Mouse (Mus musculus): ENCODE data around the gene Map4k2.

DNA sequence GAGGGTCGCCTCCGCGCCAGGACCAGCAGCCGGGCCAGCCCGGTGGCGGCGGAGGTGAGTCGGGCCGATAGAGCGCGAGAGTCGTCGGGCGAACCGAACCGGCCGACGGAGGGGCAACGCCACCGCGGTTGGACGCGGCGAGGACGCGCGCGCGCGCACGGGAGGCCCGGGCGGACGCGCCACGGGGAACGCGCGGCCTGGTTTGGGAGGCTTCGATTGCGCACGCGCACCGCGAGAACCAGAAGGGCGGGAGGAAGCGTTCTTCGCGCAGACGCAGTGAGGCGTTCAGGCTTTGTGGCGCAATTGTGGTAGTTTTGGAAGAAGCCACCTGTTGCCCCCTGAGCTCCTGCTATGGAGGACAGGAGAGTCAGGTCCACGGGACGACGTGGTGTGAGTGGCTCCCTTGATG is 23.4 kb downstream of the Map4k2 start:
- no peak for TF ChIP-seq REST (IDR thresholded peaks at IDR 0.05; ENCODE audit: insufficient read depth, insufficient read length)
- peak; percentile 85 for TF ChIP-seq POLR2A (IDR thresholded peaks at IDR 0.05; ENCODE audit: insufficient read length, low read depth)
- TF ChIP-seq MAX (IDR thresholded peaks at IDR 0.05; ENCODE audit: low read depth), result no peak
- TF ChIP-seq USF1 (IDR thresholded peaks at IDR 0.05; ENCODE audit: low read depth), result no peak
- TF ChIP-seq CEBPB (IDR thresholded peaks at IDR 0.05; ENCODE audit: insufficient read depth, poor library complexity, severe bottlenecking), result 0 out of 2 replicates have a peak, but pooled peaks have one; percentile 37
- no peak for TF ChIP-seq TCF3 (IDR thresholded peaks at IDR 0.05; ENCODE audit: insufficient read length, low read depth)
- peak in 2 of 3 experiments; percentile 56 to 72 for TF ChIP-seq MYOD1 (IDR thresholded peaks at IDR 0.05; ENCODE audit: control insufficient read depth in 1 of 3, insufficient read length in 2 of 3, low read depth in 2 of 3)

Data from myocyte (in vitro differentiated cells).